Mouse (Mus musculus) urinary bladder, postnatal 36 days (tissue): Measurements from ENCODE around the gene B3gnt9.
A peak's percentile ranks its signal among the peaks of the same experiment; 100 is the strongest.

Source experiments
- DNase-seq, 2 experiments: peaks; one replicate each; pipeline ENCODE4 v3.0.0; 2022; ENCODE audit warnings: low spot score in 2 of 2, mixed read lengths in 1 of 2

B3gnt9 gene

GRCm38 (mm10) chr8:105282239-105282638 is 27.3 kb upstream of the B3gnt9 start:
- no peak for DNase-seq

- no peak for DNase-seq
Measured at GRCm38 (mm10) chr8:105281821-105282220, 26.9 kb upstream of the B3gnt9 start.

DNA sequence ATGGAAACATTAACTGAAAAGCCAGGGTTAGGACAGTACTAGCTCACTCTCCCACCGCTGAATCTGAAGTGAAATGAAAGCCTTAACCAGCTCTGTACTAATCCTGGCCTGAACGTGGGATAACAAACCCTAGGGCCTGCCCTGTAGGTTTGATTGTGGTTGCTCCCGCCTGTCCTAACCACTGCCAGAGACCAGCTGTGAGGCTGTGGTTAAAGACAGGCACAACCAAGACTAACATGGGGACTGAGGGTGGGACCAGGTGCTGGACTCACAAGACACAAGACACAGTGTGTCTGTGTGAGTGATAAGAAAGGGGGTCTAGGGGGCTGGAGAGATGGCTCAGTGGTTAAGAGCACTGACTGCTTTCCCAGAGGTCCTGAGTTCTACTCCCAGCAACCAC is 25.6 kb upstream of the B3gnt9 start:
- no peak for DNase-seq

DNA sequence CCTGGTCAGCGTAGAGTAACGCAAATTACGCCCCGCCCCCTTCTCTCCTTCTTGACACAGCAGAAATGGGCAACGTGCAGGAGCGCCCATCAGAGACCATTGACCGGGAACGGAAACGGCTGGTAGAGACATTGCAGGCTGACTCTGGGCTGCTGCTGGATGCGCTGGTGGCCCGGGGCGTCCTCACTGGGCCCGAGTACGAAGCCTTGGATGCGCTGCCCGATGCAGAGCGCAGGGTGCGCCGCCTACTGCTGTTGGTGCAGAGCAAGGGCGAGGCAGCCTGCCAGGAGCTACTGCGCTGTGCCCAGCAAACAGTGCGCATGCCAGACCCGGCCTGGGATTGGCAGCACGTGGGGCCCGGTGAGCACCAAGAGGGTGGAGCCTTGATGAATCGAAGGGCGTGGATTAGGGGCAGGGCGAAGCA is 24.0 kb upstream of the B3gnt9 start:
- peak; percentile 68 to 89 for DNase-seq

DNA sequence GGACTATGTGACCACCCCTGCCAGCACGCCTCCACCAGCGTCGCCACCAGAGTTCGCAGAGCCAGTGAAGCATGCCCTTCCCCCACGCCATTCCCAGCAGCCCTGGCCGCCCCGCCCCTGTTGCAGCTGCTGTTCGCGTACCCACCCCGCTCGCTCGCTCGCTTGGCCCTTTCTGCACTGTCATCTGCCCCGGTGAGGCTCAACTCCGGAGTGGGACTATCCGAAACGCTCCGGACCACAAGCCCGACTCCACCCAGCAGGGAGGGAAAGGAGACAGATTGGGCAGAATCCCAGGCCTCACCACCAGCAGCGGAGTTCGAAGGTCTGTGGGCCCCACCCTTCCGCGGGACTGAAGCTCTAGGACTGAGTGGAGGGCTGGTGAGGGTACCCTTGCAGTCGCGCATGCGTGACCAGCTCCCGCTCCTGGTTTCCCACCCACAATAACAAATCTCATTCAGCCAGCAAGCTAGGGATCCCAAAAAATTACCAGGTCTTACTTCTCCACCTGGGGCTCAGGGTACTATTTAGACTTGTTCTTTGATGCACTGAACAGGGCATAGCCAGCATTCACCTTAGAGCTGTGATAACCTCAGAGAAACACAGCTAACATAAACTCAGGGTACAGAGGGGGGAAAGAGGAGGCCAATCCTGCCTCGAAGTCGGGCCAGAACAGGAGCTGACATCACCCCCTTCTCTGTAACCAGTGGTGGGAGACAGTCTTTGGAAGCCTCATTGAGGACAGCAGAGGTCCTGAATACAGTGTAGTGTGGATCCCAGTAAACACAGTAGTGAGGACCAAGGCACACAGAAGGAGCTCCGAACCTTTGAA is 21.6 kb upstream of the B3gnt9 start:
- DNase-seq, result no peak

DNA sequence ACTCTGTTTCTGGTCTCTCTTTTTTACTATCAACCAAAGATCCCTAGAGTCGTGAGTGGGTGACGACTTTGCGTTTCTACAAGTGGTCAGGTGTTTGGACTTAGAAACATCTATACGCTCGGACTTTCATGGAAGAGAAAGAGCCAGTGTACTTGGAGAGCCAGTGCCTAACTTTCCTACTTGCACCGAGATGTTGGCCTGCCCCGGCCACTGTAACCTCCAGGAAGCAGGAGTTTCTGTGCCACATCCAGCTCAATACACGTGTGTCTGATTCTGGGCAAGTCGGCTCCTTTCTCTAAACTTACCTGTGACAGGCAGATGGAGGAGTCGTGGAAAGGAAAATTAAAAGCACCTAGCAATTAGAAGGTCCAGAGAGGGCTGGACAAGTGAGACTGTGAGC is 20.9 kb upstream of the B3gnt9 start, which contains the start of gene Nol3:
Gene Nol3 (plus strand): TSS at position 301 of the 400 bp plus-strand sequence.
- DNase-seq, result no peak

DNA sequence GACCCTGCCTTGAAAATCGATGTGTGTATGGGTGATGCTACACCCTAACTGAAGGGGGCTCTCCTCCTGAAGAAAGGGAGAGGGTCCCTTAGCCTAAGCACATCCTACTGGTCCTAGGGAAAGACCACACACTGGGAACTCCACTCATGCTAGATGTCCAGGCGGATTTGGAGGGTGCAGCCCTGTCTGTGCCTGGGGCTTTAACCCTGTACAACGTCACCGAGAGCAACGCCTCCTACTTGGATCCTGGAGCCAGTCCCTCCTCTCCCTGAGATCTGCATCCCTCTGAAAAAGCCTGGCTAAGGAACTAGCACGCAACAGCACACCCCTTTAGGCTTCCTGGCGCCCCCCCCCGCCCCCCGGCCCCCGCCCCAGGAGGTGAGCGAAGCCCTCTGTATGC is 20.4 kb upstream of the B3gnt9 start:
- no peak for DNase-seq

GRCm38 (mm10) chr8:105270916-105271186 is 15.9 kb upstream of the B3gnt9 start:
- DNase-seq, result no peak

- DNase-seq, result no peak
Measured at GRCm38 (mm10) chr8:105270101-105270915, 15.4 kb upstream of the B3gnt9 start.

GRCm38 (mm10) chr8:105269461-105269947 is 14.6 kb upstream of the B3gnt9 start, which contains the start of gene Hsf4:
Gene Hsf4, plus strand, starts transcription at chr8:105269801.
- DNase-seq, result peak; percentile 62 to 72

GRCm38 (mm10) chr8:105269075-105269458 is 14.1 kb upstream of the B3gnt9 start:
- no peak for DNase-seq

GRCm38 (mm10) chr8:105268342-105269074 is 13.6 kb upstream of the B3gnt9 start:
- no peak for DNase-seq

DNA sequence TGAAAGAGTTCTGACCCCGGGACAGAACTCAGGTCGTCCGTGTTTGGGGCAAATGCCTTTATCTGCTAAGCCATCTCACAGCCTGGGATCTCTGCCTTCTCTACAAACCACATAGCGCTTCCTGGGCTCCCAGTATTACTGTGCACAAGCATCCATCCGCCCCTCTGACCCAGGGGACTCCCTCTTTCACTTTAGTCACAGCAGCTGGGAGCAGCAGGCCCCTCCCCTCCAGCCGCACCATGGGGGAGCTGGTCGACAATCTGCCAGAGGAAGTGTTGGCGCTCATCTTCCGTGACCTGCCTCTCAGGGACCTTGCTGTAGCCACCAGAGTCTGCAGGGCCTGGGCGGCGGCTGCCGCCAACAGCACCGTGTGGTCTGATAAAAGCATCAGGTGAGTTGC is 11.8 kb upstream of the B3gnt9 start:
- no peak for DNase-seq

- DNase-seq, result peak in 1 of 2 experiments; percentile 20
Measured at GRCm38 (mm10) chr8:105265128-105265527, 10.2 kb upstream of the B3gnt9 start.

DNA sequence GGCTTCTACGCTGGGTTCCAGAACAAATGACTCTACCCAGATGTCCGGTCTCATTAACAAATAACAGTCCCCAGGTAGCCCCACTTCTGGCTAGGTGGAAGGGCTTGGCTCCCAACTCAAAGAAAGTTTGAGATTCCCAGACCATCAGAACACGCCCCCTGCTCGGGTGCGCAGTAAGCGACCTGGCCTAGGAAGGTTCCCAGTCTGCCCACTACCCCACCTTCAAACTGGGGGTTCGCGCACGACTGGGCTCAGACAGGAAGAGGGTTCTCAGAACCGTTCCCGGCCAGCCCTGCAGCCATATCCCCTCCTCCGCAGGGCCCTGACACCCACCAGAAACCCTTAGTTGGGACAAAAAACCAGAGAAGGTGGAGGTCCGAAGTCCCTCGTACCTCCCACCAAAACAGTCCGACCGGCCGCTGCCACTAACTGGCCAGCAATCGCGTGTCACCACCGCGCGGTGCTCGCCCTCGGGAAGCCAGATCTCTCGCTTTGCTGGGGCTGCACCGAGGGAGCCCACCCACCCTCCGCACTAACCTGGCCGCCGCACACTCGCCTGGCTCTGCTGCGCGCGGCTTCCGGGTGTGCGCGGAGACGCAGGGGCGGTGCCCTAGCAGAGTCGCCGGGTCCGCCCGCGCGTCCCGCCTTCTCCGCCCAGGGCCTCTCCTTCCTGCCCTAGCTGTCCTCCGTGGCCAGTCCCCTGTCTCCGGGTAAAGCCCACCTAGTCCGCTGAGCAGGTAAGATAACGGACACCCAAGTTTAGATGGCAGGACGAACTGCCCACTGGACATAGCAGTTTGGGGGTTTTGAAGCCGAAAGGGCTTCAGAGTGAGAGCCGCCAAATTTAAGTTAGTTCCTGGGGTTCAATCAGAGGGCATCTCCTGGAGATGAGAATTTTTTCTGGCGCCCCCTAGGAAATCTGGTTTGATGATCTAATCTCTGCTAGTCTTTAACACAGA is 9.3 kb upstream of the B3gnt9 start, which contains the start of the genes Tradd and Fbxl8:
Gene Tradd (minus strand): TSS at position 586 of the 959 bp plus-strand sequence.
Gene Fbxl8 (plus strand): TSS at position 625 of the 959 bp plus-strand sequence.
- peak; percentile 80 to 82 for DNase-seq

DNA sequence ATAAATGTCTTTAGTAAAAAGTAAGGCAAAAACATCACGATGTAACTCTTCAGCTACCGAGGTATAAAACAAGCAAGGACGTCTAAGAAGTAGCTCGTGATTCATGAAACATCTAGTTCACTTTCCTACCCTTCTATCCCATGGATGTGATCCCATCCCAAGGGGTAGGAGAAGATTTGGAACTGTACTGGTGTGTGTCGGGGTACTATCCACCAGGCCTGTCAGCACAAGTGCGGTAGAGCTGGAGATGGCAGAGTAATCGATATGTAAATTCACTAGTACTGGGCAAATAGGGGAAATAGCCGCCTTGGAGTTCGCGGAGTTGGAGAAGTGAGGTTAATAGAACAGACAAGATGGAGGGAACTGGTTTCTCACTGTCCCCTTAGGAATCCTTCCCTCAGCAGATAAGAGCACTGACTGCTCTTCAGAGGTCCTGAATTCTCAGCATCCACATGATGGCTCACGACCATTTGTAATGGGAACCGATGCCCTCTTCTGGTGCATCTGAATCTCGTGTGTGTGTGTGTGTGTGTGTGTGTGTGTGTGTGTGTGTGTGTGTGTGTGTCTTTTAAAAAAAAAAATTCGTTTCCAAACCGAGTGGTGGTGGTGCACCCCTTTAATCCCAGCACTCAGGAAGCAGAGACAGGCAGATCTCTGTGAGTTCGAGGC is 8.4 kb upstream of the B3gnt9 start:
- DNase-seq, result no peak

- DNase-seq, result no peak
Measured at GRCm38 (mm10) chr8:105261326-105261980, 6.5 kb upstream of the B3gnt9 start.

- no peak for DNase-seq
Measured at GRCm38 (mm10) chr8:105260371-105261099, 5.6 kb upstream of the B3gnt9 start.
